ENCODE assay signal across 27 mouse cellular contexts in genomic region chr7:67530981-67531380, GRCm38 (mm10).
DNase-seq lines count a peak whose midpoint lies in the region; ATAC-seq and TF ChIP-seq lines count a peak whose summit lies in the region.
"Had no signal": no experiment of that assay in that cellular context is flagged by ENCODE, and none has a peak within 500 bp of the region (broad histone marks: within the 10 kb centered on the region; RNA-seq: fewer than 3 reads in every experiment).

No protein-coding gene starts in this region.

- H3K4me2 ChIP-seq in heart, postnatal 0 days (ENCODE audit: low read depth, low read length), result no peak overlapping the region
- no peak overlapping the region for H3K4me2 ChIP-seq in lung, embryonic 14.5 days
- H3K4me2 ChIP-seq: heart, embryonic 11.5 days; intestine, embryonic 15.5 days; neural tube, embryonic 13.5 days had no signal

- no peak for TF ChIP-seq CTCF in heart, postnatal 0 days (IDR thresholded peaks at IDR 0.05; ENCODE audit: low read depth)
- no peak for TF ChIP-seq CTCF in lung, embryonic 14.5 days (IDR thresholded peaks at IDR 0.05; ENCODE audit: low read depth)

- TF ChIP-seq EP300 in heart, postnatal 0 days (IDR thresholded peaks at IDR 0.05; ENCODE audit: low read depth), result no peak

- peak; percentile 21 for DNase-seq in heart, postnatal 0 days (ENCODE audit: low spot score)
- no peak for DNase-seq in heart, adult 18-20 months
- DNase-seq in lung, embryonic 14.5 days, result peak; percentile 37
- no peak for DNase-seq in lung, postnatal 4 days
- peak; percentile 17 to 53 for DNase-seq in kidney, postnatal 25 days
- no peak for DNase-seq in gastrocnemius, postnatal 25 days
- DNase-seq in layer of hippocampus, postnatal 14 days (ENCODE audit: low spot score in 2 of 2), result no peak
- DNase-seq: adrenal gland, postnatal 10 days; cerebellum, adult 18-20 months; cerebellum, postnatal 14 days; forebrain, postnatal 0 days; gastrocnemius, postnatal 14 days; liver; lung, postnatal 36 days; retina, postnatal 1 day; right cerebral cortex, postnatal 25 days; thymus, postnatal 14 days had no signal

- 24% methylated on average over 2 of the region's 2 CpGs for WGBS in heart, postnatal 0 days
- WGBS in lung, embryonic 14.5 days, result 26% methylated on average over 2 of the region's 2 CpGs

- no peaks in the 10 kb centered on the region for H3K27me3 ChIP-seq in heart, postnatal 0 days (ENCODE audit: control insufficient read depth, insufficient read depth, low read length)
- no peaks in the 10 kb centered on the region for H3K27me3 ChIP-seq in lung, embryonic 14.5 days (ENCODE audit: insufficient read depth, low read length)
- H3K27me3 ChIP-seq: intestine, embryonic 15.5 days; neural tube, embryonic 13.5 days had no signal

- H3K9me3 ChIP-seq in heart, postnatal 0 days (replicated peaks; ENCODE audit: control insufficient read depth, low read length), result no peaks in the 10 kb centered on the region
- H3K9me3 ChIP-seq in lung, embryonic 14.5 days (ENCODE audit: low read depth, low read length), result no peaks in the 10 kb centered on the region
- H3K9me3 ChIP-seq: forebrain, embryonic 10.5 days; hindbrain, embryonic 10.5 days; intestine, embryonic 15.5 days; limb, embryonic 10.5 days; neural tube, embryonic 13.5 days had no signal

- H3K36me3 ChIP-seq in heart, postnatal 0 days (replicated peaks; ENCODE audit: control insufficient read depth, insufficient read depth, low read length), result 0 out of 2 replicates have a peak, but pooled peaks cover 4% of the 10 kb centered on the region
- no peaks in the 10 kb centered on the region for H3K36me3 ChIP-seq in lung, embryonic 14.5 days (ENCODE audit: insufficient read depth)
- H3K36me3 ChIP-seq: forebrain, embryonic 10.5 days; hindbrain, embryonic 10.5 days; intestine, embryonic 15.5 days; limb, embryonic 10.5 days had no signal

- ATAC-seq in heart, postnatal 0 days (ENCODE audit: insufficient read depth, low read depth), result peak; percentile 27; the same call in 1 of the 2 replicates
- ATAC-seq in lung, embryonic 14.5 days (ENCODE audit: insufficient read depth), result no peak
- ATAC-seq: activated CD4-positive, CD25-positive, alpha-beta regulatory T cell, adult 4 months; forebrain, postnatal 0 days; hindbrain, embryonic 16.5 days; intestine, embryonic 15.5 days; midbrain, embryonic 16.5 days had no signal

- H3K4me1 ChIP-seq in heart, postnatal 0 days (ENCODE audit: control insufficient read depth, insufficient read depth), result peaks cover 24% of the 10 kb centered on the region
- H3K4me1 ChIP-seq in lung, embryonic 14.5 days (ENCODE audit: insufficient read depth), result peaks cover 6% of the 10 kb centered on the region
- H3K4me1 ChIP-seq: forebrain, embryonic 10.5 days; limb, embryonic 10.5 days had no signal

- no peak overlapping the region for H3K9ac ChIP-seq in heart, postnatal 0 days (replicated peaks; ENCODE audit: low read depth, low read length)
- no peak overlapping the region for H3K9ac ChIP-seq in lung, embryonic 14.5 days
- H3K9ac ChIP-seq: forebrain, postnatal 0 days; intestine, embryonic 15.5 days; neural tube, embryonic 13.5 days had no signal

- no peak overlapping the region for H3K4me3 ChIP-seq in heart, postnatal 0 days (ENCODE audit: low read depth, low read length)
- H3K4me3 ChIP-seq in lung, embryonic 14.5 days (ENCODE audit: low read depth, low read length), result no peak overlapping the region
- H3K4me3 ChIP-seq: forebrain, embryonic 10.5 days; hindbrain, embryonic 10.5 days; intestine, embryonic 15.5 days; limb, embryonic 10.5 days; myocyte; neural tube, embryonic 13.5 days had no signal

- no peak overlapping the region for H3K27ac ChIP-seq in heart, postnatal 0 days (ENCODE audit: low read depth)
- H3K27ac ChIP-seq in lung, embryonic 14.5 days (ENCODE audit: low read depth), result no peak overlapping the region
- H3K27ac ChIP-seq: forebrain, embryonic 10.5 days; hindbrain, embryonic 10.5 days; intestine, embryonic 15.5 days; limb, embryonic 10.5 days; neural tube, embryonic 13.5 days had no signal

Comparison
In these comparisons a context has a peak if more than half of its experiments do, and no peak if none do; other contexts are left out.
1. DNase-seq: peak in heart, postnatal 0 days (single experiment), lung, embryonic 14.5 days (single experiment) and kidney, postnatal 25 days (2 of 2); none in heart, adult 18-20 months (0 of 2), lung, postnatal 4 days (0 of 2), gastrocnemius, postnatal 25 days (single experiment) and layer of hippocampus, postnatal 14 days (0 of 2).